Mouse (Mus musculus): ENCODE results near the gene Srr. TPM values are rescaled to one million over a fixed set of nuclear protein-coding genes. Genes with fewer than 3 reads are reported as not detected.

Gene Srr
- total RNA-seq, 2 experiments from 2014 or later, result 7.0 to 9.4 TPM

GRCm38 (mm10) chr11:74908618-74909399 is 16.9 kb downstream of the Srr start:
- ATAC-seq (replicated peaks; ENCODE audit: low FRiP score, poor library complexity, severe bottlenecking), result no peak

GRCm38 (mm10) chr11:74907850-74908249 is 17.9 kb downstream of the Srr start:
- no peak for ATAC-seq (replicated peaks; ENCODE audit: low FRiP score, poor library complexity, severe bottlenecking)

- ATAC-seq (replicated peaks; ENCODE audit: low FRiP score, poor library complexity, severe bottlenecking), result no peak
Observed at GRCm38 (mm10) chr11:74902416-74902815, 23.3 kb downstream of the Srr start.

DNA sequence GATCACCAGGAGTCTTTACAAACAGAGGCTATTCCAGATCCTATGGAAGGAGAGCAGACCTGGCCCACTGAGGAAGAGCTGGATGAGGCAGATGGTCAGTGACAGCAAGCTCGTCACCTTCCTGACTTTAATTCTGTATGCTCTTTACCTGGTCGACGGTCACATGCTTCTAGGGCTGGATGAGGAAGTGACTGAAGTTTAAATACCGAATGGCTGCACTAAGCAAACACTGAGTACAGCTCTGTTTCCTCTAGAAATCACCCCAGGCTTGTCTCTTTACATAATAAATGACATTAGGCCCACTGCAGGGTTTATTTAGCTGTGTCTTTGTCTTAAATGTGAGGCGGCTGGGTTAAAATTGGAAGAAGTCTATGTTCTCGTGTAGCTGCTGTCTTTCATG is 24.2 kb downstream of the Srr start:
- ATAC-seq (replicated peaks; ENCODE audit: low FRiP score, poor library complexity, severe bottlenecking), result no peak

DNA sequence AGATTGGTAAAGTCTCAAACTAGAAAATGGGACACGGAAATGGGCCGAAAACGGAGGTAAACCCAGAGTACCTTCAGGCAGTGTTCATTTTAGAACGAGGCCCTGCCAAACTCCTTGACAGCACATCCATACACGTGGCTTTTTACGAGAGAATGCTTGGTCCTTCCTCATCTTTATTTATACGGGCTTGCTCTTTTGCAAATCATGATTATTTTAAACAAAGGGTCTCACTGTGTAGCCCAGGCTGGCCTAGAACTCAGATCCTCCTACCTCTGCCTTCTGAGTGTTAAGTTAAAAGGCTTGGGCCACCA is 27.3 kb downstream of the Srr start:
- ATAC-seq (replicated peaks; ENCODE audit: low FRiP score, poor library complexity, severe bottlenecking), result no peak

GRCm38 (mm10) chr11:74897678-74898516 is 27.9 kb downstream of the Srr start, which contains the start of gene Tsr1:
Gene Tsr1 (plus strand): TSS chr11:74898071.
- peak; percentile 92 for ATAC-seq (replicated peaks; ENCODE audit: low FRiP score, poor library complexity, severe bottlenecking)

DNA sequence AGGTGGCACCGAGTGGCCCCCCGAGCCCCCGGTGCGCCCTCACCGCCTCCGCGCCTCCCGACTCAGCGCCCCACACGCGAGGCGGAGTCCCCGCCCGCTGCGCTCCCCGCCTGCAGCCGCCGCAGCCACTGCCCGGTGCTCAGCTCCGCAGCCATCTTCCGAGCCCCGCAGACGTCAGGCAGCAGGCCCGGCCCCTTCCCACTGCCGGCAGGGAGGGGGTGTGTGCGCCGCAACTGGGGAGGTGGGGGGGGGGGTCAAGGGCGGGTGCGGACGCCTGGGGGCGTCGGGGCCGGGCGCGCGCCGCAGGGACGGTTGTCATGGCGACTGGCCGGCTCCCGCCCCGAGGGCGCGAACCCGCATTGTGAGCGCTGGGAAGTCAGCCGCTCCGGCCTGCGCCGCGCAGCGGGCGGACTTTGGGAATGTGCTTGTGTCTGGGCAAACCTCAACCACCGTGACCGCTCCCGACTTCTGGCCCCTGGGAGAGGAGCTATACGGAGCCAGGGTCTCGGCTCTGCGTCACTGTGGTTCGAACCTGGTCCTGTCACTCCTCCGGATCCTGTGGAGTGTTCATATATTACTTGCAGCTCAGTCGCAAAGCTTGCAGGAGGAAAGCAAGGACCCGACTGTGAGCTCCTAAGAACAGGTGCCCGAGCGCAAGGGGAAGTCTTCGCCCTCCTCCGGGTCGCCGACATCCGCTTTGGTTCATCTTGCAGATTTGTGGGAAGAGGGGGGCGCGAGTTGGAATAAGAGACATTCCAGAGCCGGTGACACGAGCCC is 28.7 kb downstream of the Srr start, which contains the start of gene Sgsm2:
Gene Sgsm2, minus strand, starts transcription at position 160 of the 777 bp plus-strand sequence.
- peak; percentile 33; the same call in 1 of the 2 replicates for ATAC-seq (replicated peaks; ENCODE audit: low FRiP score, poor library complexity, severe bottlenecking)

DNA sequence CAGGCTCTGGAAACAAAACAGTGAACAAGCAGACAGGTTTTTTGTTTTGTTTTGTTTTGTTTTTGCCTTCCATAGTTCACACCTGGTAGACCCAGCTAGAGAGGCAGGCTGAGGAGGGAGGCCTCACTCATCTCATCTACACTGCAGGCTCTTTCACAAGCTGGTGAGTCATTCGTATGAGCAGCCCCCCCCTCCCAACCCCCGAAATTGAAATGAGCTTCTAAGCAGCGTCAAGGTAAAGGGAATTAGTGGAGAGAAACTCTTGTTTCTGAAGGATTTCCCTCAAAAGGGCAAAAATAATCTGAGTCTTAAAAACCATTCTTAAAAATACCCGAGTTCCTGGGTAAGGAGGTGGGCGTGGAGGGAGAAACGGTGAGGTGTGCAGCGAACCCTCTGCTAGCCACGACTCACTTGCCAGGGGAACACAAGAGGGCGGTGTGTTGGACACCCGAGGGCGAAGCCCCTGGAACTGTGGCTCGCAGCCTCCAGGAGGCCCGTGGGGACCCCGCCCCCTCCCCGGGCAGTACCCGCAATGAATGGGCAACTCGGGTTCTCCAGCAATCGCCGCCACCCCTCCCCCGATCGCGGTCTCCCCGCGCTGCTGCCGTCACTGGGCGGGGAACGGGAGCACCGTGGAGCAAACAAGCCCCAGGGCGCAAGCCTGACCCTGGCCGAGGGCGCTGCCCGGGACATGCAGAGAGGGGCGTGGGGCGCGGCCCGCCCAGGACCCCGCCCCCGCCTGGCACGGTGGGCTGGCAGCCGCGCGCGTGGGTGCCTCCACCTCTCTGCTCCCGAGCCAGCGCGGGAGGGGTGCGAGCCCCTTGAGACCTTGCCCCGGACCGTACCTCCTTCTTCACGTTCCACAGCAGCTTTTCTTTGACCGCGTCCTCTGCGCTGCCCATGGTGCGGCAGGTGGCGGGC is 29.5 kb downstream of the Srr start:
- ATAC-seq (replicated peaks; ENCODE audit: low FRiP score, poor library complexity, severe bottlenecking), result no peak

GRCm38 (mm10) chr11:74894619-74895018 is 31.1 kb downstream of the Srr start:
- ATAC-seq (replicated peaks; ENCODE audit: low FRiP score, poor library complexity, severe bottlenecking), result no peak

DNA sequence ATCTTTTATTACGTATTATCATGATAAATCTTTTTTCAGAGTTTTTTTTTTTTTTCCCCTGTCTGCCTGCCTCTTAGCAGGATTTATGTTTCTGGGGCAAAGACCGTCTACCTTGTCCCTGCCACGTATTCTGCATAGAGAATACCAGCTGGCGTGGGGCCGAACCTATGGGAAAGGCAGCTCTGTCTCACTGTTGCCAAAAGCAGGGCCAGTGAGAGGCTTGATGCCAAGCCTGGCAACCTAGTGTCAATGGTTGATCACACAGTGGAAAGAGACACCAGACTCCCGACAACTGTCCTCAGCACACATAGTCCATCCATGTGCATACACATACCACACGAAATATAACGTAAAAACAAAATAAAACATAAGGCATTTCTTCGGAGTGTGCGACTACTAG is 42.6 kb downstream of the Srr start:
- ATAC-seq (replicated peaks; ENCODE audit: low FRiP score, poor library complexity, severe bottlenecking), result no peak

GRCm38 (mm10) chr11:74881979-74882378 is 43.8 kb downstream of the Srr start:
- no peak for ATAC-seq (replicated peaks; ENCODE audit: low FRiP score, poor library complexity, severe bottlenecking)

GRCm38 (mm10) chr11:74880999-74881398 is 44.7 kb downstream of the Srr start:
- ATAC-seq (replicated peaks; ENCODE audit: low FRiP score, poor library complexity, severe bottlenecking), result no peak

- no peak for ATAC-seq (replicated peaks; ENCODE audit: low FRiP score, poor library complexity, severe bottlenecking)
Observed at GRCm38 (mm10) chr11:74876801-74877200, 48.9 kb downstream of the Srr start.

GRCm38 (mm10) chr11:74874630-74875029 is 51.1 kb downstream of the Srr start:
- ATAC-seq (replicated peaks; ENCODE audit: low FRiP score, poor library complexity, severe bottlenecking), result no peak

DNA sequence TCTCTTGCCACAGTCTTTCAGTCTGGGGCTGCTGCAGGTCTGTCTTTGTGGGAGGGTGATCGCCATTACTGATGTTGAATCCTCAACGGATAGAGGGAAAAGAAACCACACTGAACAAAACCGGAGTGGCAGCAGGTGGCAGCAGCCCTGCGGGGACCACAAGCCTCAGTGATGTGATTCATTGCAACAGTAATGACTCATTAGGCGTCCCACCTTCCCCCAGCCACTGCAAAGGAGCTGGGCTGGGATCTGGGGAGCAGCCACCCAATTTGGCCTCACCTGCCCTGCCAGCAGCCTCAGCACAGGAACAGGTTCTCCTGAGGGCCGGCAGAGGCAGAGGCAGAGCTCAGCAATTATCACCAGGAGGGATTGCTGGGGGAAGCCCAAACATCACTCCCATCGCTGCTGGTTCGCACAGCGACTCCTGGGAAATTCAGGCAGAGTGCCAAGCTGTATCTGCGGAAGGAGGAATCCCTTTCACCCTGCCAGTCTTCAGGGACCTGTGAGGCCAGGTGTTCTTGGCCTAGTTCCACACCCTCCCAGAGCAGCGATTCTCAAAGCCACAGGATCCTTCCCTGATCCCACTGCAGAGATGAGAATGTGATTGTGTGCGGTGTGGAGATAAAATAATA is 54.6 kb downstream of the Srr start:
- ATAC-seq (replicated peaks; ENCODE audit: low FRiP score, poor library complexity, severe bottlenecking), result no peak

DNA sequence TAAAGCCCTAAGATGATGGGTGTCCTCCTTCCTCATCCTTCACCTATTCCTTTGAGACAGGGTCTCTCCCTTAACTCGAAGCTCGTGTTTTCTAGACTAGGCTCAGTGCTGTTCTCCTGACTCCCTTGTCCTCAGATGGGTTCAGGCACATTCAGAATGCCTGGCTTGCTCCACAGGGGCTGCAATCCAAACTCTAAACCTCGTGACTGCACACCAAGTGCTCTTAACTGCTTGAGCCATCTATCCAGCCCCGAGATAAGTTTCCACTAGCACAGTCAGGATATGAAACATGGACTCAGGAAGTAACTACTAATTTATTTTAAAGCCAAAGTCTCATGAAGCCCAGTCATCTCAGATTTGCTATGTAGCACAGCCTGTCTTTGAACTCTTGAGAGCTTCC is 55.2 kb downstream of the Srr start:
- ATAC-seq (replicated peaks; ENCODE audit: low FRiP score, poor library complexity, severe bottlenecking), result no peak

GRCm38 (mm10) chr11:74869603-74870002 is 56.1 kb downstream of the Srr start:
- no peak for ATAC-seq (replicated peaks; ENCODE audit: low FRiP score, poor library complexity, severe bottlenecking)

GRCm38 (mm10) chr11:74868046-74868760 is 57.5 kb downstream of the Srr start:
- no peak for ATAC-seq (replicated peaks; ENCODE audit: low FRiP score, poor library complexity, severe bottlenecking)
